Mouse (Mus musculus) limb, embryonic 11.5 days (tissue): ENCODE measurements around the gene Emc10. TPM values are rescaled to one million over a fixed set of nuclear protein-coding genes. Genes with fewer than 3 reads are reported as not detected.

ENCODE experiments used
- ATAC-seq: fragments of 200-750 bp; cut with Nextera tagmentation; 2 replicates; pipeline ENCODE4 v1.8.0; 2017; ENCODE audit warnings: low read depth; ENCODE audit not compliant: insufficient number of reproducible peaks, low FRiP score, low TSS enrichment
- DNase-seq: peaks from one replicate; pipeline ENCODE4 v3.0.0-alpha.2; 2015; ENCODE audit warnings: low spot score
- H3K27ac ChIP-seq: fragments of 300-500 bp; sonication (generic); replicated peaks from 2 replicates; pipeline ENCODE4 v1.5.1; 2014; ENCODE audit warnings: low read depth, mild to moderate bottlenecking, low read length
- H3K27me3 ChIP-seq: fragments of 300-500 bp; sonication (generic); 2 replicates; pipeline ENCODE4 v1.6.1; 2014; ENCODE audit warnings: mild to moderate bottlenecking, low read length, mixed read lengths; ENCODE audit not compliant: control insufficient read depth, insufficient read depth
- H3K36me3 ChIP-seq: fragments of 300-500 bp; sonication (generic); 2 replicates; pipeline ENCODE4 v1.6.1; 2014; ENCODE audit warnings: mild to moderate bottlenecking, low read length, moderate library complexity, mixed read lengths; ENCODE audit not compliant: control insufficient read depth, insufficient read depth
- H3K4me1 ChIP-seq: fragments of 300-500 bp; sonication (generic); 2 replicates; pipeline ENCODE4 v1.6.1; 2014; ENCODE audit warnings: low read length, mixed read lengths; ENCODE audit not compliant: control insufficient read depth, insufficient read depth
- H3K4me2 ChIP-seq: fragments of 300-500 bp; sonication (generic); 2 replicates; pipeline ENCODE4 v1.6.1; 2014; ENCODE audit warnings: low read depth, mild to moderate bottlenecking, moderate library complexity; ENCODE audit not compliant: severe bottlenecking
- H3K4me3 ChIP-seq: fragments of 300-500 bp; sonication (generic); 2 replicates; pipeline ENCODE4 v1.5.1; 2014; ENCODE audit warnings: low read depth, low read length
- H3K9ac ChIP-seq: fragments of 300-500 bp; sonication (generic); 2 replicates; pipeline ENCODE4 v1.6.1; 2014; ENCODE audit warnings: mild to moderate bottlenecking, low read length
- H3K9me3 ChIP-seq: fragments of 300-500 bp; sonication (generic); 2 replicates; pipeline ENCODE4 v1.6.1; 2016; ENCODE audit warnings: low read length; ENCODE audit not compliant: control insufficient read depth
- WGBS: fragments of 180-500 bp; shearing (Covaris S2); extraction: QIAGEN DNeasy Blood & Tissue Kit; methylation state at CpG from one replicate; pipeline ENCODE4 v1.1.7; 2014; 5-methylcytosine and 5-hydroxymethylcytosine counted together
- microRNA-seq: library from miRNA; unstranded; fragments of <30 nt; microRNA quantifications from one replicate; pipeline ENCODE4, GENCODE M21; 2016
- polyA plus RNA-seq: library from polyadenylated mRNA; unstranded; fragments of >200 nt; fragmentation: Nextera tagmentation; extraction: Ambion mirVana; gene quantifications from 2 replicates; pipeline ENCODE4 v1.2.1, GENCODE M21; 2014

Emc10 gene
- polyA plus RNA-seq, 1 experiment from 2014 or later, result 83.0 TPM

DNA sequence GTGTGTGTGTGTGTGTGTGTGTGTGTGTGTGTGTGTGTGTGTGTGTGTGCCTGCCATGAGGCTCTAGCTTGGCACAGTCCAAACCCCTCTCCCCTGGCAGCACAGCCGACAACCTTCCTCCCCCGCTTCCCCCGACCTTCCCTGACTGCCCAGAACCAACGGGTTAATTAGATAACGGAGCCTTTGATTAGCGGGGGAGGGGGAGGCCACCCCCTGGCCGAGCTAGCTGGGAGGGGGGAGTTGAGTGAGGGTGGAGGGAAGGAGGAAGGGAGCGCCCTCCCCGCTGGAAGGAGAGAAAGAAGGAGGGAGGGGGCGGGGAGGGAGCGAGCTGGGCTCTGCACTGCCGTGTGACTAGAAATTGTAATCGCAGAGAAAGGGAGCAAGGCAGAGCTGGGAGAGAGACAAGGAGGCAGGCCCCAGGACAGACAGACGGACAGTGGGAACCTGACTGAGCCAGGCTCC, 54.6 kb downstream of the Emc10 start:
- Histone ChIP-seq H3K4me3 (peak overlapping the region; percentile 19), H3K27ac (no peak overlapping the region), H3K9ac (peak overlapping the region; percentile 40; the same call in 1 of the 2 replicates), H3K9me3 (no peaks in the 10 kb centered on the region), H3K36me3 (no peaks in the 10 kb centered on the region), H3K4me1 (peaks cover 13% of the 10 kb centered on the region), H3K27me3 (peaks cover 80% of the 10 kb centered on the region), H3K4me2 (peak overlapping the region; percentile 41; the same call in 1 of the 2 replicates)
- no peak for DNase-seq
- ATAC-seq, result no peak
- WGBS, result under 1% methylated on average over 14 of the region's 14 CpGs

DNA sequence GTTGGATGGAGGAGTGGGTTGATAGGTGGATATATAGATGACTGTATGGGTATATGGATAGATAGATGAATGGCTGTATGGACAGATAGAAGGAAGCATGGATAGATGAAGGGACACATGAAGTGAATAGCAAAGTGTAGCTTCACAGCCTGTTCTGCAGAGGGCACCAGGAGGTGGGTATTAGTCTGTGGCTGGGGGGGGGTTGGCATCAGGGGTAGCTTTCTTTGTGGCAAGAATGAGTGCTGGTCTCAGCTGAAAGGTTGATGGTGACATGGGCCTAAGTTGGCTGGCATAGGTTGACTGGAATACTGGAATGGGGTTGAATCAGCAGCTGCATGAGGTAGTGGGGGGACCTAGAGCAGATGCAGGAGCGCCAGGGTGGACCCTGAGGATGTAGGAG, 55.1 kb downstream of the Emc10 start:
- no peaks in the 10 kb centered on the region for H3K36me3 ChIP-seq
- H3K9me3 ChIP-seq, result no peaks in the 10 kb centered on the region
- peaks cover 75% of the 10 kb centered on the region for H3K27me3 ChIP-seq
- H3K9ac ChIP-seq, result no peak overlapping the region
- H3K4me1 ChIP-seq, result peaks cover 13% of the 10 kb centered on the region
- H3K27ac ChIP-seq, result no peak overlapping the region
- no peak overlapping the region; the same call in 1 of the 2 replicates for H3K4me2 ChIP-seq
- no peak for DNase-seq
- ATAC-seq, result no peak
- H3K4me3 ChIP-seq, result no peak overlapping the region
- WGBS, result 38% methylated on average over 1 of the region's 1 CpGs

GRCm38 (mm10) chr7:44440479-44440878, 55.9 kb downstream of the Emc10 start:
- peaks cover 13% of the 10 kb centered on the region for H3K4me1 ChIP-seq
- H3K4me3 ChIP-seq, result no peak overlapping the region
- H3K9me3 ChIP-seq, result no peaks in the 10 kb centered on the region
- no peak overlapping the region for H3K9ac ChIP-seq
- H3K4me2 ChIP-seq, result no peak overlapping the region
- peaks cover 70% of the 10 kb centered on the region for H3K27me3 ChIP-seq
- no peak overlapping the region for H3K27ac ChIP-seq
- WGBS, result 78% methylated on average over 1 of the region's 1 CpGs
- no peak for DNase-seq
- H3K36me3 ChIP-seq, result no peaks in the 10 kb centered on the region
- ATAC-seq, result no peak

Small RNA genes lying within 50 kb of the gene (microRNA-seq; reads per million reads assigned to microRNA genes)
- gene Mir7052 (0.92 reads per million), gene Mir7053 (not detected)

Other genes with a start within 250 kb of the Emc10 start
- gene 1700028J19Rik, start 249.8 kb downstream of the Emc10 start, polyA plus RNA-seq, result 0.88 and 1.1 TPM in 2 replicates
- gene 2410002F23Rik, start 249.8 kb downstream of the Emc10 start, polyA plus RNA-seq, result 135 and 146 TPM in 2 replicates
- 0.26 and 0.31 TPM in 2 replicates for gene Acp4, start 239.2 kb downstream of the Emc10 start, polyA plus RNA-seq
- not detected in 2 replicates for gene Gm15517, start 235.1 kb downstream of the Emc10 start, polyA plus RNA-seq
- gene Clec11a, start 189.6 kb downstream of the Emc10 start, polyA plus RNA-seq, result 1.9 and 2.2 TPM in 2 replicates
- 0.78 and 0.85 TPM in 2 replicates for gene Shank1, start 186.3 kb downstream of the Emc10 start, polyA plus RNA-seq
- 2.1 TPM in 2 replicates for gene Syt3, start 112.4 kb downstream of the Emc10 start, polyA plus RNA-seq
- 0.37 and 0.53 TPM in 2 replicates for gene 1700008O03Rik, start 110.7 kb downstream of the Emc10 start, polyA plus RNA-seq
- 0.51 and 0.60 TPM in 2 replicates for gene Lrrc4b, start 67.5 kb downstream of the Emc10 start, polyA plus RNA-seq
- 0.60 TPM in 1 of 2 replicates, not detected in the other for gene Aspdh, start 31.1 kb downstream of the Emc10 start, polyA plus RNA-seq
- 64.4 and 65.4 TPM in 2 replicates for gene Josd2, start 28.5 kb downstream of the Emc10 start, polyA plus RNA-seq
- gene Fam71e1, start 52 bp upstream of the Emc10 start, polyA plus RNA-seq, result 13.2 and 15.0 TPM in 2 replicates
- 0.09 and 0.20 TPM in 2 replicates for gene Mybpc2, start 28.1 kb upstream of the Emc10 start, polyA plus RNA-seq
- gene Spib, start 35.5 kb upstream of the Emc10 start, polyA plus RNA-seq, result 0.07 and 0.11 TPM in 2 replicates
- 82.5 and 84.3 TPM in 2 replicates for gene Pold1, start 52.3 kb upstream of the Emc10 start, polyA plus RNA-seq
- gene Nr1h2, start 57.4 kb upstream of the Emc10 start, polyA plus RNA-seq, result 70.2 and 72.1 TPM in 2 replicates
- 0.44 and 0.61 TPM in 2 replicates for gene Napsa, start 75.9 kb upstream of the Emc10 start, polyA plus RNA-seq
- 0.31 and 0.36 TPM in 2 replicates for gene Kcnc3, start 94.1 kb upstream of the Emc10 start, polyA plus RNA-seq
- gene Myh14, start 174.3 kb upstream of the Emc10 start, polyA plus RNA-seq, result 1.9 and 2.1 TPM in 2 replicates
- not detected in 2 replicates for gene Izumo2, start 212.2 kb upstream of the Emc10 start, polyA plus RNA-seq